Mouse (Mus musculus) central nervous system, embryonic 18 days (tissue): ENCODE data around the gene Heatr9. TPM values are rescaled to one million over a fixed set of nuclear protein-coding genes. Genes with fewer than 3 reads are reported as not detected.

Source experiments
- polyA plus RNA-seq: library from polyadenylated mRNA; depleted of rRNA; stranded (reverse); fragments of >200 nt; gene quantifications from 2 replicates; pipeline ENCODE4 v1.2.3, GENCODE M21; 2012; rRNA removed

Heatr9 gene
- not detected in 2 replicates for polyA plus RNA-seq

DNA sequence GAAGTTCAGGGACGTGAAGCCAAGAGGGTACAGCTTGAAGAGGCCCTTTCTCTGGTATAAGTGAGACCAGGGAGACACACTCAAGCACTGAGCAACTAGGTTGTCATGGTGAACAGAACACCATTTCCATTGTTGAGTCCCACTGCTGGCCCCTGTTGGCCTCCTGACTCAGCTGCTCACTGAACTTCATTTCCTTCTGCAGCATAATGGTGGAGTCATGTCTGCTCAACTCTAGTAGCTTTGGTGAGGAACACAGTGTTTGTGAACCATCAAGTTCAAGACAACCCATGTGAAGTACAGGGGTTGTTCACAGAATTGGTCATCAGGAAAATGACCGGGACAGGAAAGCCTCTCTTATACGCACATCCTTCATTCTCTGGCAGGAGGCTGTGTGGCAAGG, at the start of gene Heatr9:
Gene Heatr9, minus strand, starts transcription at position 101 of the 400 bp plus-strand sequence.

DNA sequence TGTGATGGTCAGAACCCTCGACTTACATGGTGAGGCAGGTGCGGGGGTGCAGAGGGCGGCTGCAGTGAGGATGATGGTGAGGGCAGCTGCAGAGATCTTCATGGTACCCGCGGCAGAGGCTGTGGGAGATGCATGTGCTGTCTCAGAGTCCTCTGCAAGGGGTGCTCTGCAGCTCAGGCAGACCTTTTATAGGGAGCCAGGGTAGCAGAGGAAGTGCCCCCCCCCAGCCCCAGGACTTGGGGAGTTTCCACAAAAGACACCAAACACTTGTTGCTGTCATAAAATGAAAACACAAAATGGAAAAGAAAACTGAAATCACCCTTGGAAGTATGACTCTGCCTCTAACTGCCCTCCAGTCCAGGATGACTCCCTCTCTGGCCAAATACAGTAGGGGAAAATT, 8.4 kb upstream of the Heatr9 start, which contains the start of gene Ccl5:
Gene Ccl5, minus strand, starts transcription at position 159 of the 400 bp plus-strand sequence.

DNA sequence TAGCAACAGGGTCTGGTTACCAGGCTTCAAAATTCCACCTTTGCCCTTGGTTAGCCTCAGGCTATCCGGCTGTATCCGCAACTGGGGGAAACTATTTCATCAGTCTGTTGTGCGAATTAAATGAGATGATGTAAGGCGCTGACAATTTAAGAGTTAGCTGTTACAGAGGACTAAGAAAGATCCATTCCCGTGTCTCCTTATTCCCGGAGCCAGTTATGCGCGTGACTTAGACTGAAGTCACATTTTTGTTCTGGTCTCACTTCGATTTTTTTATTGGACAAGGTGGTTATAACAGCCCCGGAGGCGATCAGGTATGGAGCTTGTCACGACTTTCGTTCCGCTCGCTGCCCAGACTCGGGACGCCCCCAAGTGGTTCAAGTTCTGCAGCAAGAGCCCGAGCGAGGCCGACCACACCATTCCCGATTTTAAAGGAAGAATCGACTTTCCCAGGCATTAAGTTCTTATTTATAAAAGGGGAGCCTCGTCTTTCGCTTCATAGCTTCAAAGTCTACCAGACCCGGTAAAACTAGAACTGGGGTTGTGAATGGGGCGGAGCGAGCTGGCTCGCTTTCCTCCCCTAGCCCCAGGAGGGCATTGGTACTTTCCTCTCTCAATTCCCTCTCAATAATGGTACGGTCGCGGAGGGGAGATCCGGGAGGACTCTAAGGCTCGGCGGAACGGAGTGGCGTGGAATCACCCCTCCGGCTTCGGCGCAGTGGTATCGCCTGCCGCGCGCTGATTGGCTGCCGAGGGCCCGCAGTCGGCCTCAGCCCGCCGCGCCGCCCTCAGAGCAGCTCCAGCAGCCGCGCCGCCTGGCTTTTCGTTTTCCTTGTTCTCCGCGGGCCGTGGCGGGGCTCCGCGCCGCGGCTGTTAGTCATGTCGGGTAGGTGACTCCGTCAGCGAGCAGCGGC, 49.4 kb downstream of the Heatr9 start, which contains the start of gene Taf15:
Gene Taf15, plus strand, starts transcription at position 763 of the 911 bp plus-strand sequence.

DNA sequence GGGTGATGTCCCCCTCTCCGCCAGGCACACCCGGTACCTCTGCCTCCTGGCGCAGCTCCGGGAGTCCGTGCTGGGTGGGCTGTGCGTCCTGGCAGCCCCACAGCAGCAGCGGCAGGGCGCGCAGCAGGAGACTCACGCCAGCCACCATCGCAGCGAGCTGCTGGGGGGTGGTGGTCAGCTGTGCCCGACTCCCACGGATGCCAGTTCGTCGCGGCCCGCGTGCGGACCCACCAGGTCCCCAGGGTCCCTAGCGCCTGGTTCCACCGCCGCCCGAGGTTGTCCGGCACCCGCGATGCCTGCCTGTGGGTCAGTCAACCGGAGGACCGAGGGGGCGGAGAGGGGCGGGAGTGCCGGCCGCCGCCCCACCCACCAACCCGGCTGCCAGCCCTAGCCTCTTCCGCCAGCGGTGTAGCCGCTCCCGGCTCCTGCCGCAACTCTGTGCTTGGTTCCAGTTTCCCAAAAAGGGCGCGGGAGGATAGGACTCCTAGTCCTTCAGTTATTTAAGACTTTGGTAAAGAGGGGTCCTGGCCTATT, 59.2 kb downstream of the Heatr9 start, which contains the start of gene Mmp28:
Gene Mmp28, minus strand, starts transcription at position 361 of the 534 bp plus-strand sequence.

Other genes with a start within 250 kb of the Heatr9 start
- 0.03 and 0.04 TPM in 2 replicates for gene Slfn14, start 235.4 kb downstream of the Heatr9 start, polyA plus RNA-seq
- gene Ap2b1, start 223.2 kb downstream of the Heatr9 start, polyA plus RNA-seq, result 117 and 129 TPM in 2 replicates
- 11.2 and 12.5 TPM in 2 replicates for gene Pex12, start 219.6 kb downstream of the Heatr9 start, polyA plus RNA-seq
- gene Rasl10b, start 113.0 kb downstream of the Heatr9 start, polyA plus RNA-seq, result 84.3 and 91.7 TPM in 2 replicates
- 0.25 and 0.28 TPM in 2 replicates for gene Gas2l2, start 92.7 kb downstream of the Heatr9 start, polyA plus RNA-seq
- 0.45 and 0.64 TPM in 2 replicates for gene 1700020L24Rik, start 84.5 kb downstream of the Heatr9 start, polyA plus RNA-seq
- 3.1 and 3.4 TPM in 2 replicates for gene Mmp28, start 59.1 kb downstream of the Heatr9 start, polyA plus RNA-seq
- gene Taf15, start 49.1 kb downstream of the Heatr9 start, polyA plus RNA-seq, result 68.5 and 74.6 TPM in 2 replicates
- gene Ccl5, start 8.3 kb upstream of the Heatr9 start, polyA plus RNA-seq, result not detected in 2 replicates
- 1.7 and 1.8 TPM in 2 replicates for gene Ccl9, start 56.5 kb upstream of the Heatr9 start, polyA plus RNA-seq
- gene Ccl6, start 70.9 kb upstream of the Heatr9 start, polyA plus RNA-seq, result 0.70 and 1.2 TPM in 2 replicates
- not detected in 2 replicates for gene Rpl9-ps1, start 123.4 kb upstream of the Heatr9 start, polyA plus RNA-seq
- 1.5 and 1.7 TPM in 2 replicates for gene Ccl3, start 127.2 kb upstream of the Heatr9 start, polyA plus RNA-seq
- 0.28 and 0.32 TPM in 2 replicates for gene Ccl4, start 140.4 kb upstream of the Heatr9 start, polyA plus RNA-seq
- not detected in 2 replicates for gene Wfdc17, start 181.8 kb upstream of the Heatr9 start, polyA plus RNA-seq
- gene Wfdc18, start 186.8 kb upstream of the Heatr9 start, polyA plus RNA-seq, result 0.19 and 0.35 TPM in 2 replicates
- 0.19 TPM in 1 of 2 replicates, not detected in the other for gene Wfdc21, start 224.8 kb upstream of the Heatr9 start, polyA plus RNA-seq
- gene Heatr6, start 231.5 kb upstream of the Heatr9 start, polyA plus RNA-seq, result 29.9 and 33.7 TPM in 2 replicates